Mouse (Mus musculus) limb, embryonic 10.5 days (tissue): ENCODE results near the gene Gm9747. TPM values are rescaled to one million over a fixed set of nuclear protein-coding genes. Genes with fewer than 3 reads are reported as not detected.

ENCODE experiments used
- polyA plus RNA-seq: library from polyadenylated mRNA; unstranded; fragments of >200 nt; fragmentation: Nextera tagmentation; extraction: Ambion mirVana; gene quantifications from 2 replicates; pipeline ENCODE4 v1.2.1, GENCODE M21; 2016

The Gm9747 gene
- polyA plus RNA-seq, 1 experiment from 2014 or later = 24.6 TPM

Other genes with a start within 250 kb of the Gm9747 start
- 5.9 and 8.4 TPM in 2 replicates for gene Irs1, start 58.3 kb downstream of the Gm9747 start, polyA plus RNA-seq
- 8.4 and 9.1 TPM in 2 replicates for gene Rhbdd1, start 83.3 kb downstream of the Gm9747 start, polyA plus RNA-seq